Mouse (Mus musculus) urinary bladder, adult 2 months (tissue): Measurements from ENCODE around the gene Ppp2ca. TPM values are rescaled to one million over a fixed set of nuclear protein-coding genes. Genes with fewer than 3 reads are reported as not detected.

Experiments
- DNase-seq: peaks from one replicate; pipeline ENCODE4 v3.0.0; 2022; ENCODE audit warnings: low spot score
- polyA plus RNA-seq: library from polyadenylated mRNA; depleted of rRNA; stranded (reverse); fragments of >200 nt; gene quantifications from 2 replicates; pipeline ENCODE4 v1.2.3, GENCODE M21; 2012; rRNA removed

Gene Ppp2ca
- 49.0 and 50.1 TPM in 2 replicates for polyA plus RNA-seq

- peak; percentile 97 for DNase-seq
Measured at GRCm38 (mm10) chr11:52098398-52098946, at the start of gene Ppp2ca. Gene Ppp2ca, plus strand, starts transcription at chr11:52098681.

- no peak for DNase-seq
Measured at GRCm38 (mm10) chr11:52053371-52053770, 45.1 kb upstream of the Ppp2ca start.

- no peak for DNase-seq
Measured at GRCm38 (mm10) chr11:52054728-52055127, 43.8 kb upstream of the Ppp2ca start.

DNA sequence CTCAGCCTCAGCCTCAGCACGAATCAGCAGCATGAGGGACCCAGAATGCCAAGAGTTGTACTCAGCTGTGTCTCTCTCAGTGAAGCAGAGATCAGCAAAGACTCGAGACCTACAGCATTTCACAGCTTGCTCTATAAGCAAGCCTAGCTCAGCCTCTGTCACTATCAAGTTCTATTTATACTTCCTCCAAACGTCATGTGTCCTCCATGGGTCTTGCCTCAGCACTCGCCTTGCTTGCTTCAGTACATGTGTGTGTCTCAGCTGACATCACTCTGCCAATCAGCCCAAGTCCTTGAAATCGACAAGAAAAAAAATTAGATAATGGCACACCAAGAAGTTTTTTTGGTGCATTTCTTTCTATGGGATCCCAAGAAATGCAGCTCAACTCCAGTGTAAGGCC, 42.3 kb upstream of the Ppp2ca start:
- no peak for DNase-seq

DNA sequence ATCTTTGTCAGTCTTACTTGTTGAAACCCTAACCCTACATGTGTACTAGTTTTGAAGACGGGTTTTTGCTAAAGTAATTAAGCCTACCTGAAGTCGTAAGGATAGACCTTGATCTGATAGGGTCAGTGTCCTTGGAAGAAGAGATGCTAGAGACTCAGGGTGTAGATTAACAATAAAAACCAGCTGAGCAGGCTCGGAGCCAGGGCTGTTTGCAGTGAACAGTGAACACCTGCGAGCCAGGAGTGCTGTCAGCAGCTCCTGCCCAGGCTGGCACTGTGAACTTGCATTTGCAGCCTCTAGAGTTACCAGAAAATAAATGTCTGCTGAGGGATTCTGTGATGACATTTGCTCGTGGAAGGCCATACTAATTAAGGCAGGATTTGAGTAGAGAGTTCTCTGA, 39.5 kb upstream of the Ppp2ca start:
- no peak for DNase-seq

GRCm38 (mm10) chr11:52060315-52060714, 38.2 kb upstream of the Ppp2ca start:
- DNase-seq = no peak

GRCm38 (mm10) chr11:52062406-52062805, 36.1 kb upstream of the Ppp2ca start:
- no peak for DNase-seq

DNA sequence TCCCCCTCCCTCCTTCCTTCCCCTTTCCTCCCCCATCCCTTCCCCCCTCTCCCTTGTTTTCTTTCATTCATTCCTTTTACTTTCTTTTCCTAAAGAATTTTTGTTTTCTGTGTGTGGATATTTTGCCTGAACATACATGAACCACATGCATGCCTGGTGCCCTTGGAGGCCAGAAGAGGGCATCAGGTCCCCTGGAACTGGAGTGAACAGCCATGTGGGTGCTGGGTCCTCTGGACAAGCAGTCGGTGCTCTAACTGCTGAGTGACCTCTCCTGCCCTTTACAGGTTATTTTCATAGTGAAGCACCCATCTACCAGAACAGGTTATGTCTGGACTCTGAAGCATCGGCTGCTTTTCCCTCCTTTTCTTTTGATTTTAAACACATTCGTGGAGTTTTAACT, 34.1 kb upstream of the Ppp2ca start:
- no peak for DNase-seq

DNA sequence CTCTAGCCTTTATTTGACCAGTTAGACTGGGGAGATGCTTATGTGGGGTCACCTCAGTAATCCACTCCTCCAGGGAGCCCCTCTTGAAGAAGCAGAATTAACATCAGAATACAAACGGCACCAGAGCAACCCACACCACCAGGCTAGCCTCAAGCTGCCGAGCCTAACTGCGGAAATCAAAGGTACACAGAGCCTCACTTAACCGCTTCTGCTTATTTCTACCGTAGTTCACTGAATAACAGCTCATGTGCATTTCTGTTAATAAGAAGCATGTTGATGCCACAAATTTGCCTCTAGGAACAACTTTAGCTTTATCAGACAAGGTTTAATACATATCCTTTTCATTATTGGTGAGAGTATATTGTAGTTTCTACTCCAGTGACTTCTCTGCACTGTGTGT, 32.6 kb upstream of the Ppp2ca start:
- DNase-seq = no peak

DNA sequence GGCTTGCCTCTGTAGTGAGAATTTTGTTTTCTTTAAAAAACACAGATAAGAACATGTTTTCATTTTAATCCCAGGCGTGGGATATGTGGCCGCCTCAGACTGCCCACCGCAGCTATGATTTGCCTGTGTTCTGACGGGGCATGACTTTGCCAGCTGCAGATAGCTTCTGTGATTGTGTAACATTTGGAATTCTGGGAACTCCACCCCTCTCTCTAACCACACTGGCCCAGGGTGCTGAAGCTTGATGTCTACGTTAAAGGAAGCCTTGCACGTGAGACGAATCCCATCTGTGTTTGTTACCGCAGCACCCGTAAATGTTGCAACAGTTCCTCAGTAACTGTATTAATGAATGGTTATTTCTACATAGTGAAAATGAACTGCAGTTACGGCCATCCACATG, 26.7 kb upstream of the Ppp2ca start:
- DNase-seq = no peak

GRCm38 (mm10) chr11:52073528-52074170, 24.8 kb upstream of the Ppp2ca start:
- no peak for DNase-seq

DNA sequence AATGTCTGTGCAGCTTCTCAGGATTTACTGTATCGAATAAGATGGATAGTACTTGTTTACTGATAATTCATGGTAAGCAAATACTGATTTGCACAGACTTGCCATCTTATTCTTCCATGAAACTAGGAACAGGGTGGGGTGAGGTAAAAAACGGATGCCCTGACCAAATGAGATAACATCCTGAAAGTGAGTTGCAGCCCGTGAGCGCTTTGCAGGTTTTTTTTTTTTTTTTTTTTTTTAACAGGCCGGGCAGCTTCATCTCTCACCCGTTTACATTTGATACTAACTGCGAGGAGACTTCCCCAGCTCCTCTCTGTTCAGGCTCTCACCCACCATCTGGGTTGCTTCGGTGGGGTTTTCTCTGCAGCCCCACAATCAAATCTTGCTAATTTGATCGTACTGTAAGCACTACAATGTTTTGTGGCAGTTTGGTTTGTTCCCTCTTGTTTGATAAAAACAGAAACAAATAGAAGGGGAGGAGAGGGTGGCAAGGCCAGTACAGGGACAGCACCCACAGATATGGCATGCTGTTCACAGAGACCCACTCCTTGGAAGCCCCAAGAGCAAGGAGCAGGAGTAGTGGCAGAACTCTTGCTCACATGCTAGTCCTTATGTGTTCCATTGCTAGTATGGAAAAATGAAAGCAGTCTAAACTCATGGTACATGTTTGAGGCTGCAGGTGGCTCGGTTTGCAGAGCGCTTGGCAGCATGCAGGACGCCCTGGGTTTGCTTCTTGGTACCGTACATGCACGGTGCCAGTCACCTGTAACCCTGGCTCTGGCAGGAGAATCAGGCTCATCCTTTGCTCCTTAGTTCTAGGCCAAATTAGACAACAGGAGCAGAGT, 23.6 kb upstream of the Ppp2ca start:
- no peak for DNase-seq

DNA sequence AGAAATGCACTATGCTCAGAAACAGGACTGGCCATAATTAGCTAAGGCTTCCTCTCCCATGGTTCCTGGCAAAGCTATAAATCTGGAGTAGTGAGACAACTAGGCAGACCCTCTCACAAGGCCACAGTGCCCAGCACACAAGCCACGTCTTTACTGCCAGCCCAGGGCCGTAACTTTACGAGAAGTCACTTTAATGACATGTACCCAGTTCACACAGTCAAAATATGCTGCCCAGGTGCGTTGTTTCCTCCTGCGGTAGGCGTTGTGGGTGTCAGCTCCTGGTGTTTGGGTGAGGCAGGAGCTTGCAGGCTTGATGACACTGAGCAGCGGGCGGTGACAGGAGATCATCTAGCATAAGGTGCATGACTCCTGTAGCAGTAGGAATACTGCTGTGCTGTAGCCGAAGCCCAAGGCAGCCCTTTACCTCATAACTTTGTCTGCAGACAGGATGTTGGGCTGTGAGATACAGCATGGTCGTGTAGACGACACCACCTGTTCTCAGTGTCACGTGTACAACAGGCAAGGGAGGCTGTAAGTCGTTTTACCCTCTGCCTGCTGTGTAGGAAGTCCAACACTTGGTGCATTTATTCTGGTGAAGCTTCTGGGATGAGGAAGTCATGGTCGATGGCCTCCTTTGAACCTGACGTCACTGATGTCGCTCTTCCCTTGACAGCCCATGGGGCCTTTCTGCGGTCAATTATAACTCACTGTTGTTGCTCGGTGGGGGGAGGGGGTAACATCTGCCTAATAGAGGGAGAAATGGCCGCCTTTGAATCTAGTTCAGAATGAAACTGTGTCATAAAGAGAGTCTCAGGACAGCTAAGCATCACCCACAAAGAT, 22.5 kb upstream of the Ppp2ca start:
- DNase-seq = no peak

DNA sequence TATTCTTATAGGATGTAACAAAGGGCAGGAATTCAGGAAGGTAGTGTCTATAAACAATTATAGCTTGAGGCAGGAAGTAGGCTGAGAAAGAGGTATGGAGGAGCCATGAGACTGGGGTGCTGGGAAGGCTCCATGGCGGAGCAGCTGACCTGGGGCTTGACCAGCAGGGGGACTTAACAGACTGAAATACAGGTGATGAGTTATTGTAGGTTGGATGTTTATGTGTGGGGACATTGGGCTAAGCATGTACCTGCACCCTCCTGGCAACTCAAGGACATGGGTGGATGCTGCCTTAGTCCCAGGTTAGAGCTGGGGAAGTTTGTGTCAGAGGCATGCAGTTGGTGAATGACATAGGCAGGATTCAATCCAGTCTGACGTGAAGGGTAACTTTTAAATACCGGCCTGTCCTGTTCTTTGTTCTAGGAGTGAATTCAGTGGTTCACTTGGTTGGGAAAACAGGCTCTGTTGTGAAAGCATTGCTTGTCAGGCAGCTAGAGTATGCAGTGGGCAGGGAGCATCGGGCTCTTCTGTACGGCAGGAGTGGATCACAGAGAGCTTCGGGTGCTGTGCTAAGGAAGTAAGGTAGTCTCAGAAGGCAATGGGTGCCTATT, 21.6 kb upstream of the Ppp2ca start:
- no peak for DNase-seq

DNA sequence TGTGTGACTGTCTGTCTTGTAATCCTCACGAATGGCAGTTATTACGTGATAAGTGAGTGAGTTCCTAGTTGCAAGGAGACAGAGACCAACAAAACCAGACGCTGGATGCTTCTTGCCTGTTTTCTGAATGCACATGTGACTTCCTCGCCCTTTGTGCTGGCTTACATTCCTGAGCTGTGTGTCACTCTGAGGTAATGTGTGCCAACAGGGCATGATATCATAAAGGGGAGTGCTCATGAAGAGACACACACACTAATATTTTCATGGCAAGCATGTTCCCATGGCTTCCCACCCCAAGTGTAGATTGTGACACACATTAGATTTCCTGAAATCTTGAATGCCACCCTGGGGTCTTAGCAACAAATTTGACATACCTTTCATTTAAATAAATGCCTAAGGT, 20.5 kb upstream of the Ppp2ca start:
- no peak for DNase-seq

- no peak for DNase-seq
Measured at GRCm38 (mm10) chr11:52079978-52080377, 18.5 kb upstream of the Ppp2ca start.

DNA sequence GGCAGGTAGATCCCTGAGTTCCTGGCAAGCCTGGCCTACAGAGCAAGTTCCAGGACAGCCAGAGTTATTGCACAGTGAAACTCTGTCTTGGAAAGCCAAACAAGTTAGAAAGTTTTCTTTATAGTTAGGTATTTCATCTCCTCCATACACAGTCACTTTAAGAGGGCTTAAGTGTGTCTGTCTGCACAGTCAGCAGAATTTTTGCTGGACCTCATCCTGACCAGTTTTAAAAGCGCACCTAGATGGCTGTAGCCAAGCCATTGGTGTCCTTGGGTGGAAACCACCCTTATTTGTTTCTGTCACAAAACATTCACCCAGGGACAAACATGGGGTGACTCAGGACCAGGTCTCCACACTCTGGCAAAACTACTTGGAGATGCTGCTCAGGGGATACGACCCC, 17.8 kb upstream of the Ppp2ca start:
- DNase-seq = no peak

- no peak for DNase-seq
Measured at GRCm38 (mm10) chr11:52085857-52086203, 12.7 kb upstream of the Ppp2ca start.

DNA sequence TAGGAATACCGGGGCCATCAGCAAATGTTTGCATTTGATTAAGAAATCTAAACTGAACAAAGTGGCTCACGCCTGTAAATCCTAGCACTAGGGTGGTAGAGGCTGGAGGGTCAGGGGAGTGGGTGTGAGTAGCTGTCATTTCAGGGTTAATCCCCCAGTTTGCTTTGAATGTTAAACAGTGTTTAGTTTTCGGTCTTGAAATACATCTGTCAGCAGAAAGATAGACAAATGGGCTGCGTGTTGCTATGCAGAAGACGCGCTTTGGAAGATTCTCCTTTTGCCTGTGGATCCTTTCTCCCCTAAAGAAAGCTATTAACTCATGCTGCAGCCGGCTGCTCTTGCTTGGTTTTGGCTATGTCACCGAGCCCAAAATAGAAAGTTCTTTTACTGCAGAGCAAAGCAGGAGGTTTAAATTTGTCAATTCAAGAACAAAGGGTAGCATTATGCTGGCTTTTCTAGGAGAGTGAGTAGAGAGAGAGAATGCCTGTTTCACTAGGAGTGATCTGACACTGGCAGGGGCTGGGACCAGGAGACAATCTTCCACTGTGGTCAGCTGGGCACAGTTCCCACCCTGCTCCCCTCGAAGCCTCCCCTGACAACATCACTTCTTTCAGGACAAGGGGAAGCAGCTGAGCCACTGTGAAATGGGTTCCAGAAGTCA, 12.1 kb upstream of the Ppp2ca start:
- DNase-seq = no peak

- no peak for DNase-seq
Measured at GRCm38 (mm10) chr11:52089291-52089690, 9.2 kb upstream of the Ppp2ca start.

DNA sequence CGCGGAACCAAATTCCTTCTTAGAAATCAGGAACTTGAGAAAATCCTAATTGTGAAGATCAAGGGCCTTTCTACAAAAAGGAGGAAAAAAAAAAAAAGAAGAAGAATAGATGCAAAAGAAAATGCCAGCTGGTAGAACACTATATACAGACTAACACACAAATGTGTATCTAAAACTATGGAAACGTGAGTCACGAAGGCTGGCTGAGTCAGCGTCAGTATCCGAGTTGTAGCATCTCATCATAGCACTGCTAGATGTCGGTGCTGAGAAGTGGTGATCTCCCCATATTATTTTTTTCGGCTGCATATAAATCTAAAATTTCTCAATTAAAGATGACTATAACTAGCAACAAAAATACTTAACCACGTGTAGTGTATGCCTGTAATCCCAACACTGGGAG, 7.2 kb upstream of the Ppp2ca start:
- DNase-seq = no peak
